Mouse (Mus musculus): ENCODE data around the gene Prkag2.

Gene Prkag2

GRCm38 (mm10) chr5:24913656-24914055 is 186.8 kb downstream of the Prkag2 start:
- DNase-seq (ENCODE audit: low read depth) = no peak

- peak; percentile 46 for DNase-seq (ENCODE audit: low read depth)
Measured at GRCm38 (mm10) chr5:24908820-24909716, 191.4 kb downstream of the Prkag2 start.

- DNase-seq (ENCODE audit: low read depth) = peak; percentile 27
Measured at GRCm38 (mm10) chr5:24908141-24908819, 192.2 kb downstream of the Prkag2 start.

- no peak for DNase-seq (ENCODE audit: low read depth)
Measured at GRCm38 (mm10) chr5:24907737-24908136, 192.7 kb downstream of the Prkag2 start.

GRCm38 (mm10) chr5:24906844-24907243 is 193.6 kb downstream of the Prkag2 start:
- DNase-seq (ENCODE audit: low read depth) = no peak

- DNase-seq (ENCODE audit: low read depth) = no peak
Measured at GRCm38 (mm10) chr5:24904941-24905340, 195.5 kb downstream of the Prkag2 start.

- no peak for DNase-seq (ENCODE audit: low read depth)
Measured at GRCm38 (mm10) chr5:24904423-24904822, 196.0 kb downstream of the Prkag2 start.

- no peak for DNase-seq (ENCODE audit: low read depth)
Measured at GRCm38 (mm10) chr5:24904001-24904400, 196.4 kb downstream of the Prkag2 start.

GRCm38 (mm10) chr5:24902835-24903234 is 197.6 kb downstream of the Prkag2 start:
- no peak for DNase-seq (ENCODE audit: low read depth)

GRCm38 (mm10) chr5:24895606-24896005 is 204.8 kb downstream of the Prkag2 start:
- DNase-seq (ENCODE audit: low read depth) = no peak

GRCm38 (mm10) chr5:24894814-24895213 is 205.6 kb downstream of the Prkag2 start:
- DNase-seq (ENCODE audit: low read depth) = no peak

GRCm38 (mm10) chr5:24892461-24892860 is 208.0 kb downstream of the Prkag2 start:
- DNase-seq (ENCODE audit: low read depth) = no peak

- no peak for DNase-seq (ENCODE audit: low read depth)
Measured at GRCm38 (mm10) chr5:24889860-24890259, 210.6 kb downstream of the Prkag2 start.

- DNase-seq (ENCODE audit: low read depth) = no peak
Measured at GRCm38 (mm10) chr5:24888874-24889591, 211.4 kb downstream of the Prkag2 start.

- DNase-seq (ENCODE audit: low read depth) = no peak
Measured at GRCm38 (mm10) chr5:24887271-24887670, 213.2 kb downstream of the Prkag2 start.

- no peak for DNase-seq (ENCODE audit: low read depth)
Measured at GRCm38 (mm10) chr5:24878713-24879112, 221.7 kb downstream of the Prkag2 start.

- DNase-seq (ENCODE audit: low read depth) = no peak
Measured at GRCm38 (mm10) chr5:24877836-24878624, 222.4 kb downstream of the Prkag2 start.

GRCm38 (mm10) chr5:24876653-24877052 is 223.8 kb downstream of the Prkag2 start:
- no peak for DNase-seq (ENCODE audit: low read depth)

- peak; percentile 62 for DNase-seq (ENCODE audit: low read depth)
Measured at GRCm38 (mm10) chr5:24874111-24874510, 226.3 kb downstream of the Prkag2 start.

GRCm38 (mm10) chr5:24873221-24873620 is 227.2 kb downstream of the Prkag2 start:
- peak; percentile 54 for DNase-seq (ENCODE audit: low read depth)

- DNase-seq (ENCODE audit: low read depth) = no peak
Measured at GRCm38 (mm10) chr5:24871276-24871675, 229.2 kb downstream of the Prkag2 start.
